ENCODE assay signal across 1 mouse cellular context in genomic region chr17:86352247-86353037, GRCm38 (mm10).
TF ChIP-seq lines count a peak whose summit lies in the region.

No protein-coding gene starts in this region.

TF ChIP-seq in CH12.LX, 34 proteins besides CTCF, POLR2A, EP300 and RAD21 (continued from another document):
- TF ChIP-seq SMC3 (IDR thresholded peaks at IDR 0.05; ENCODE audit: low read depth, low read length) (no peak), UBTF (IDR thresholded peaks at IDR 0.05; ENCODE audit: low read depth, low read length) (no peak)
